Mouse (Mus musculus): ENCODE data around the gene Mfng. TPM values are rescaled to one million over a fixed set of nuclear protein-coding genes. Genes with fewer than 3 reads are reported as not detected.

Mfng gene
- 115 TPM for total RNA-seq (2023)

DNA sequence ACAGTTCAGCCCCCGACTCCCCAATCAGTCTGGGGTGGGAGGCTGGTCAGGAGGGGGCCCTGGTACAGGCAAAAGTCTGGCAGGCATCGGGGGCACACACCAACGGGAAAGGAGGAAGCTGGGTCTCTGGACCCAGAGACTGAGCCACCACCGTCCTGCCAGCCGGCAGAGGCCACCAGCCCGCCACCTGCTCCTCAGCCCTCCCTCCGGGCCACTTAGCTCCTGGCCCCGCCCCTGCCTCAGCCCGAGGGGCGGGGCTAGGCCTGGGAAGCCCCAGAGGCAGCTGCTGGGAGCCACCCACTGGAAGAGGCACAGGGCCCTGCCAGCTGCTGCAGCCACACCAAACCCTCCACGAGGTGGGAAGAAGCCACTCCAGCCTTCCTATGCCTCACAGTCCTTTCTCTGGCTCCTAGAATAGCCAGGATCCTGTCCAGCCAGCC lies at the start of gene Mfng:
TSS of gene Mfng (minus strand) at position 186 of the 440 bp plus-strand sequence.

DNA sequence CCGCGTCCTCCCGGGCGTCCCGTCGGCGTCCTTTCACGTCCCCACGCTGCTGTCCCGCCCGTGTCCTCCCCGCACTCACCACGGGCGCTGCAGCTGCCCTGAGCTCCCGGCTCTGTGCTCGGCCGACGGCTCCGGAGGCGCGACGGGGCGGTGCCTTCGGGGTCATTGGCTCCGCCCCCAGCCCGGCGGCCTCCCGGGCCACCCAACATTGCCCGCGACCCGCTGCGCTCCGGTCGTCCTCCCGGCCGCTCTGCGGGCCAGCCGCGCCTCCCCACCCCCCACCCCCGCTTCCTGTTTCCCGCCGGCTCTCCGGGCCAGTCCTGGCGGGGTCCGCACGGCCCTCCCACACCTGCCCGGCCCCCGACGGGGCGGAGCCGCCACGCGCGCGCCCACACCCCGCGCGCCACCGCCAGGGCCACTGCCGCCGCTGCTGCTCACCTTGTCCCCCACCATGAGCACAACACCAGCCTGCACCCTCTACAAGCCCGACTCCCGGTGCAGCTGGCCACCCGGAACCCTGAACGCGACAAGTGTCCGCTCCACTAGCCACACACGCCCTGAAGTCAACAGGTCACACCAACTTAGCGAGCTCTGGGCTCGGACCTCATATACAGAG lies 29.6 kb upstream of the Mfng start, which contains the start of gene Card10:
TSS of gene Card10 (minus strand) at position 267 of the 616 bp plus-strand sequence.

DNA sequence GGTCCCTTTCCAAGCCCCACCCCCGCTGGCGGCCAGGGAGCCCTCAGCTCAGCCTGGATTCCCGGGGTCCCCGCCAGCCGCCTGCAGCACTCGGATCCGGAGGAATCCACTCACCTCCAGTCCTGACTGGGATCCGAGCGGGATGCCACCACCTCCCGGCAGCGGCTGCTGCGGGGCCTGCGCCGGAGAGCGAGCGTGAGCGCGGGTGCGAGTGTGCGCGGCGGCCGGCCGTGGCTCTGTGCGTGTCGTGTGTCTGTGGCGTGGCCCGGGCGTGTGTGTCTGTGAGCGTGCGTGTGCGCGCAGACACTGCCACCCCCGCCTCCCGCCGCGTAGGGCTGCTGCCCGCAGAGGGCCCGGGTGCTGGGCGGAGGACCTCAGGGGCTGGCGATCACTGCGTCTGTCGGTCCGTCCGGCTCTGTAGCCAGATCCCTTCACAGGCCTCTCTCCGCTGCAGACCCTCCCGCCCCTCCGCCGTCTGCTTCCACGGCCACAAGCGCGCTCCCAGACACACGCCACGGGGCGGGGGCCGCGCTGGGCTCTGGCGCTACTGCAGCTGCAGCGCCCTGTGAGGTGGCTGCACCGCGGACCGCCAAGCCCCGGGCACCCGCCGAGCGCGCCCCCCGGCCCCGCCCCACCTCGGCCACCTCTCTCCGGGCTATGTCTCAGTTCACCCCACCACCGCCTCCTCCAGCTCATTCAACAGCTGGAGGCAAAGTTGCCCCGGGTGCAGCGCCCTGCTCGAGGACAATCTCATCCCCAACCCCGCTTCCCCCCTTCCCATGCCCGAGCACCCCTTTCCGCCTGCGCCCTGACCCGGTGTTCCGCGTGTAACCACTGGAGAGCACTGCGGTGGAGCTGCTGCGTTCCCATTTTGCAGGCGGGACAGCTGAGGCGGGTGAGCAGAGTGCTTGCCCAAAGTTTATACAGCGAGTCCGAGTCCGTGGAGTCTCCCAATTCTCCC lies 54.7 kb downstream of the Mfng start, which contains the start of gene Elfn2:
TSS of gene Elfn2 (minus strand) at position 482 of the 961 bp plus-strand sequence.

Other genes starting within 250 kb of the Mfng start
- 0.83 TPM for gene C1qtnf6, start 242.1 kb downstream of the Mfng start, total RNA-seq (2023)
- not detected for gene Sstr3, start 228.8 kb downstream of the Mfng start, total RNA-seq (2023)
- gene Rac2, start 200.7 kb downstream of the Mfng start, total RNA-seq (2023), result 933 TPM
- gene Cyth4, start 176.4 kb downstream of the Mfng start, total RNA-seq (2023), result 229 TPM
- not detected for gene Elfn2, start 54.7 kb downstream of the Mfng start, total RNA-seq (2023)
- gene Card10, start 29.6 kb upstream of the Mfng start, total RNA-seq (2023), result 0.21 TPM
- not detected for gene Cdc42ep1, start 69.1 kb upstream of the Mfng start, total RNA-seq (2023)
- not detected for gene Lgals2, start 82.1 kb upstream of the Mfng start, total RNA-seq (2023)
- gene Gga1, start 103.7 kb upstream of the Mfng start, total RNA-seq (2023), result 75.8 TPM
- 0.92 TPM for gene Gm49510, start 126.2 kb upstream of the Mfng start, total RNA-seq (2023)
- gene Sh3bp1, start 126.3 kb upstream of the Mfng start, total RNA-seq (2023), result 215 TPM
- 18.3 TPM for gene Pdxp, start 140.4 kb upstream of the Mfng start, total RNA-seq (2023)
- gene Lgals1, start 153.2 kb upstream of the Mfng start, total RNA-seq (2023), result 79.5 TPM
- 51.0 TPM for gene Nol12, start 161.5 kb upstream of the Mfng start, total RNA-seq (2023)
- gene Triobp, start 174.2 kb upstream of the Mfng start, total RNA-seq (2023), result 28.5 TPM

Data from CD8-positive naive resting alpha-beta T cell, adult 57 days (primary cell).